Comparison of ENCODE assay signal across 8 mouse cellular contexts in the genomic region with DNA sequence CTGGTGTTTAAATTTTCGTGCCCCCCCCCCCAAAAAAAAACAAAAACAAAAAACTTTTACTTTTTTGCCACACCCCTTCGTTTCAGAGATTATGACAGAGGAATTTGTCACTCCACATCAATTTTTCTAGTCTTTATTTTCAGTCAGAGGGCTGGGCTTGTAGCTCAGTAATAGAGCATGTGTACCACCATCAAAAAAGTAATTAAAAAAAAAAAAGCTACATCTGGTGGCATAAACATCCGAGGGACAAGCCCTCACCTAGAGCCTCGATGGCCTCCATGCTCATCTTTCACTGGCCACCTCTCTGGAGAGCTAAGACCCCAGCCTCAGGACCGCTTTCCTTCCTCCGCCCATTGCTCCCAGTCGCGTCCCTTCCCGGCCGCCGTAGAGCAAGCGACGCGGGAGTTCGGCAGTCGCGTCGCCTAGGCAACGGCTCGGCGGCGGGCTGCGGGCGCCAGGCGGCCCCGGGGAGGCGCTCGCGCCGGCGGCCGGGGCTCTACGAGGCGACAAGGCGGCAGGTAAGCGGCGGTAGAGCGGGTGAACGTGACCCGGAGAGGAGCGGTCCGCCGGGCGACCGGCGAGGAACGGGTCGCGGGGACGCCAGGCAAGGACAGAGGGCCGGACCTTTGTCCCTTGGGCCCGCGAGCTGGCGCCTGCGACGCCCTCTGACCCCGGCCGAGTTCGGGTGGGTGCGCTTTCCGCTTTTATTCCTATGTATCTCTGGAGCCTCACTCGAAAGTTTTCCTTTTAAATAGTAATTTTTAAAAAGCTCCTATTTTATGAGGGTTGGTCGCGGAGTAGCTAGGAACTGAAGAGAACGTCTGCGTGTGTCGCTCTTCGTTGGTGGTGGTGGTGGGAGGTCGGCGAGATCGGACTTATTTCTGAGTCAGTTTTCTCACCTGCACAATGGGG. TPM values are rescaled to one million over a fixed set of nuclear protein-coding genes. Genes with fewer than 3 reads are reported as not detected.
DNase-seq lines count a peak whose midpoint lies in the region; ATAC-seq and TF ChIP-seq lines count a peak whose summit lies in the region.

A gene (plus strand): TSS at position 412 of the 912 bp plus-strand sequence.

- no peaks in the 10 kb centered on the region for H3K9me3 ChIP-seq in forebrain, embryonic 13.5 days (replicated peaks)
- no peaks in the 10 kb centered on the region for H3K9me3 ChIP-seq in heart, postnatal 0 days (replicated peaks; ENCODE audit: control insufficient read depth, low read length)
- H3K9me3 ChIP-seq in liver, postnatal 0 days (ENCODE audit: low read length), result no peaks in the 10 kb centered on the region
- H3K9me3 ChIP-seq in neural tube, embryonic 13.5 days, result no peaks in the 10 kb centered on the region

- H3K4me2 ChIP-seq in forebrain, embryonic 13.5 days, result peak within 1 kb of the TSS; percentile 68
- H3K4me2 ChIP-seq in heart, postnatal 0 days (ENCODE audit: low read depth, low read length), result peak within 1 kb of the TSS; percentile 65
- peak within 1 kb of the TSS; percentile 81 for H3K4me2 ChIP-seq in liver, postnatal 0 days (ENCODE audit: low read depth, low read length)
- H3K4me2 ChIP-seq in neural tube, embryonic 13.5 days, result peak within 1 kb of the TSS; percentile 60

- no peak for TF ChIP-seq EP300 in heart, postnatal 0 days (IDR thresholded peaks at IDR 0.05; ENCODE audit: low read depth)
- no peak for TF ChIP-seq EP300 in liver, postnatal 0 days (IDR thresholded peaks at IDR 0.05; ENCODE audit: low read depth)

- 0 out of 2 replicates have a peak, but pooled peaks have one; percentile 11 for TF ChIP-seq CTCF in heart, postnatal 0 days (IDR thresholded peaks at IDR 0.05; ENCODE audit: low read depth)
- TF ChIP-seq CTCF in liver, postnatal 0 days (IDR thresholded peaks at IDR 0.05; ENCODE audit: low read depth), result peak; percentile 38

- no peaks in the 10 kb centered on the region for H3K36me3 ChIP-seq in forebrain, embryonic 13.5 days (ENCODE audit: poor library complexity, severe bottlenecking)
- H3K36me3 ChIP-seq in heart, postnatal 0 days (replicated peaks; ENCODE audit: control insufficient read depth, insufficient read depth, low read length), result no peaks in the 10 kb centered on the region
- H3K36me3 ChIP-seq in liver, postnatal 0 days (replicated peaks; ENCODE audit: insufficient read depth, low read length), result no peaks in the 10 kb centered on the region
- no peaks in the 10 kb centered on the region for H3K36me3 ChIP-seq in neural tube, embryonic 13.5 days

- H3K4me1 ChIP-seq in forebrain, embryonic 13.5 days, result peaks cover 24% of the 10 kb centered on the region
- peaks cover 26% of the 10 kb centered on the region for H3K4me1 ChIP-seq in heart, postnatal 0 days (ENCODE audit: control insufficient read depth, insufficient read depth)
- H3K4me1 ChIP-seq in liver, postnatal 0 days (ENCODE audit: insufficient read depth), result peaks cover 30% of the 10 kb centered on the region
- peaks cover 32% of the 10 kb centered on the region for H3K4me1 ChIP-seq in neural tube, embryonic 13.5 days (replicated peaks)

- under 1% methylated on average over 71 of the region's 71 CpGs for WGBS in forebrain, embryonic 13.5 days
- WGBS in heart, postnatal 0 days, result 2% methylated on average over 70 of the region's 71 CpGs
- WGBS in liver, postnatal 0 days (ENCODE audit: insufficient replicate concordance), result under 1% methylated on average over 70 of the region's 71 CpGs
- WGBS in neural tube, embryonic 13.5 days, result under 1% methylated on average over 71 of the region's 71 CpGs

- peak within 1 kb of the TSS; percentile 83 for H3K9ac ChIP-seq in forebrain, embryonic 13.5 days
- H3K9ac ChIP-seq in heart, postnatal 0 days (replicated peaks; ENCODE audit: low read depth, low read length), result peak within 1 kb of the TSS; percentile 71
- peak within 1 kb of the TSS; percentile 74 for H3K9ac ChIP-seq in liver, postnatal 0 days (replicated peaks)
- H3K9ac ChIP-seq in neural tube, embryonic 13.5 days, result peak within 1 kb of the TSS; percentile 86

- H3K27me3 ChIP-seq in forebrain, embryonic 13.5 days, result no peaks in the 10 kb centered on the region
- H3K27me3 ChIP-seq in heart, postnatal 0 days (ENCODE audit: control insufficient read depth, insufficient read depth, low read length), result no peaks in the 10 kb centered on the region
- no peaks in the 10 kb centered on the region for H3K27me3 ChIP-seq in liver, postnatal 0 days (ENCODE audit: insufficient read depth, low read length)
- H3K27me3 ChIP-seq in neural tube, embryonic 13.5 days, result no peaks in the 10 kb centered on the region

- peak; percentile 75 for DNase-seq in ES-CJ7 (ENCODE audit: low read depth, low spot score)
- peak; percentile 80 for DNase-seq in c-Kit-positive CD71-positive TER-119-positive erythroid progenitor cells, embryonic 14.5 days (ENCODE audit: low spot score)
- DNase-seq in heart, postnatal 0 days (ENCODE audit: low spot score), result peak; percentile 86
- DNase-seq in kidney, postnatal 36 days, result peak; percentile 79 to 94
- peak; percentile 90 for DNase-seq in liver, postnatal 0 days
- peak; percentile 73 for DNase-seq in telencephalon, adult 2 months (ENCODE audit: low read depth, low spot score)

- H3K27ac ChIP-seq in forebrain, embryonic 13.5 days, result peak within 1 kb of the TSS; percentile 64
- peak within 1 kb of the TSS; percentile 84 for H3K27ac ChIP-seq in heart, postnatal 0 days (ENCODE audit: low read depth)
- peak within 1 kb of the TSS; percentile 88 for H3K27ac ChIP-seq in liver, postnatal 0 days (ENCODE audit: low read depth)
- H3K27ac ChIP-seq in neural tube, embryonic 13.5 days (replicated peaks), result peak within 1 kb of the TSS; percentile 78

- H3K4me3 ChIP-seq in forebrain, embryonic 13.5 days, result peak within 1 kb of the TSS; percentile 71
- peak within 1 kb of the TSS; percentile 75 for H3K4me3 ChIP-seq in heart, postnatal 0 days (ENCODE audit: low read depth, low read length)
- H3K4me3 ChIP-seq in liver, postnatal 0 days (ENCODE audit: low read depth, low read length), result peak within 1 kb of the TSS; percentile 71
- H3K4me3 ChIP-seq in neural tube, embryonic 13.5 days, result peak within 1 kb of the TSS; percentile 77

- ATAC-seq in forebrain, embryonic 13.5 days, result peak; percentile 96
- peak; percentile 90 for ATAC-seq in heart, postnatal 0 days (ENCODE audit: insufficient read depth, low read depth)
- peak; percentile 90 for ATAC-seq in liver, postnatal 0 days
- peak; percentile 90 for ATAC-seq in neural tube, embryonic 13.5 days (ENCODE audit: low read depth)

RNA-seq across cellular contexts. Expression of the gene that starts here (rescaled TPM):
- polyA plus RNA-seq in forebrain, embryonic 13.5 days (2015; fragmentation: Nextera tagmentation; extraction: Ambion mirVana), result 169 and 170 TPM in 2 replicates
- 363 and 431 TPM in 2 replicates for total RNA-seq in heart, postnatal 0 days (2014; rRNA removed; ENCODE audit: low replicate concordance)
- polyA plus RNA-seq in heart, postnatal 0 days (2015; fragmentation: Nextera tagmentation; extraction: Ambion mirVana), result 495 and 511 TPM in 2 replicates
- polyA plus RNA-seq in liver, postnatal 0 days (2015; fragmentation: Nextera tagmentation; extraction: Ambion mirVana), result 84.9 and 85.0 TPM in 2 replicates
- 116 and 123 TPM in 2 replicates for polyA plus RNA-seq in neural tube, embryonic 13.5 days (2015; fragmentation: Nextera tagmentation; extraction: Ambion mirVana)

Comparison
In these comparisons a context has a peak if more than half of its experiments do, and no peak if none do; other contexts are left out.
1. Peak in every context shown above with its lines: DNase-seq, ATAC-seq, H3K4me3 ChIP-seq and H3K27ac ChIP-seq.